Mouse (Mus musculus) left cerebral cortex, adult 11 months (tissue): ENCODE data around the gene Cdca4.
A peak's percentile ranks its signal among the peaks of the same experiment; 100 is the strongest.

Experiments
- DNase-seq: peaks from one replicate; pipeline ENCODE4 v3.0.0; 2022; ENCODE audit warnings: low spot score

Gene Cdca4

GRCm38 (mm10) chr12:112829244-112829864, at the start of gene Cdca4:
Gene Cdca4, minus strand, starts transcription at chr12:112829423.
- peak; percentile 93 for DNase-seq

GRCm38 (mm10) chr12:112877607-112878020, 48.4 kb upstream of the Cdca4 start:
- DNase-seq = no peak

- DNase-seq = no peak
Measured at GRCm38 (mm10) chr12:112877073-112877576, 47.9 kb upstream of the Cdca4 start.

- no peak for DNase-seq
Measured at GRCm38 (mm10) chr12:112876332-112877072, 47.3 kb upstream of the Cdca4 start.

- peak; percentile 59 for DNase-seq
Measured at GRCm38 (mm10) chr12:112875225-112876013, 46.2 kb upstream of the Cdca4 start.

GRCm38 (mm10) chr12:112874199-112874598, 45.0 kb upstream of the Cdca4 start:
- no peak for DNase-seq

- DNase-seq = no peak
Measured at GRCm38 (mm10) chr12:112873452-112874190, 44.4 kb upstream of the Cdca4 start.

GRCm38 (mm10) chr12:112872991-112873390, 43.8 kb upstream of the Cdca4 start:
- no peak for DNase-seq

- no peak for DNase-seq
Measured at GRCm38 (mm10) chr12:112871272-112871671, 42.0 kb upstream of the Cdca4 start.

- DNase-seq = no peak
Measured at GRCm38 (mm10) chr12:112870775-112871174, 41.6 kb upstream of the Cdca4 start.

GRCm38 (mm10) chr12:112869783-112870204, 40.6 kb upstream of the Cdca4 start:
- DNase-seq = no peak

GRCm38 (mm10) chr12:112868178-112869087, 39.2 kb upstream of the Cdca4 start, which contains the start of gene Gpr132:
Gene Gpr132, minus strand, starts transcription at chr12:112868228.
- DNase-seq = no peak

- no peak for DNase-seq
Measured at GRCm38 (mm10) chr12:112867106-112867674, 38.0 kb upstream of the Cdca4 start.

GRCm38 (mm10) chr12:112866467-112867080, 37.4 kb upstream of the Cdca4 start:
- DNase-seq = no peak

- DNase-seq = no peak
Measured at GRCm38 (mm10) chr12:112864804-112865203, 35.6 kb upstream of the Cdca4 start.

GRCm38 (mm10) chr12:112861911-112862321, 32.7 kb upstream of the Cdca4 start:
- no peak for DNase-seq

GRCm38 (mm10) chr12:112860765-112861164, 31.5 kb upstream of the Cdca4 start:
- no peak for DNase-seq

- DNase-seq = no peak
Measured at GRCm38 (mm10) chr12:112859930-112860329, 30.7 kb upstream of the Cdca4 start.

GRCm38 (mm10) chr12:112858581-112859336, 29.5 kb upstream of the Cdca4 start:
- DNase-seq = no peak
